Mouse (Mus musculus) left cerebral cortex, adult 8-10 months (tissue): ENCODE measurements at regions not wholly inside any gene's neighbourhood (a gene's known extent, or its start where the extent isn't known, plus 50 kb on each side); places are given as distances from the start of the nearest gene placed in this dataset.
"Not testable (repeated sequence)": the region's sequence is repeated elsewhere in the genome, so short reads cannot be mapped to it uniquely, and the experiment has no call there.

Experiments used
- DNase-seq, 2 experiments: peaks; one replicate each; pipeline ENCODE4 v3.0.0; 2022; ENCODE audit warnings: low spot score in 2 of 2

DNA sequence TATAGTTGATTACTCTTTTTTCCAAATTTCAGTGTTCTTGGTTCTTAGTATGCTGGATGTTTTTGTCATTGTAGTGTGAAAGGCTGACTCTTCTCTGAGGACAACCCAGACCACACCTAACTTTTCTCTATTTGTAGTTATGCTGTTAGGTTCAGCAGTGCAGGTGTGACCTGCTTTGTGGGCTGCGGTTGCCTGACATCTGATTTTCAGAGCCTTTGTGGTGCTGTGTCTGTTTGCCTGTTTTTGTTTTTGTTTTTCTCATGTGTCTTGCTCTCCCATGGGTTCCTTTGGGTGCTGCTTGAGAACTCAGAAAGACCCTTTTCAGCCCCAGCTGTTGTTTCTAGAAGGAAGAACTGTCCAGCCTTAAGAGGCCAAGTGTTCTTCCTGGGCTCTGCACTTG is 52.0 kb upstream of the Trpm1 start:
- no peak for DNase-seq

DNA sequence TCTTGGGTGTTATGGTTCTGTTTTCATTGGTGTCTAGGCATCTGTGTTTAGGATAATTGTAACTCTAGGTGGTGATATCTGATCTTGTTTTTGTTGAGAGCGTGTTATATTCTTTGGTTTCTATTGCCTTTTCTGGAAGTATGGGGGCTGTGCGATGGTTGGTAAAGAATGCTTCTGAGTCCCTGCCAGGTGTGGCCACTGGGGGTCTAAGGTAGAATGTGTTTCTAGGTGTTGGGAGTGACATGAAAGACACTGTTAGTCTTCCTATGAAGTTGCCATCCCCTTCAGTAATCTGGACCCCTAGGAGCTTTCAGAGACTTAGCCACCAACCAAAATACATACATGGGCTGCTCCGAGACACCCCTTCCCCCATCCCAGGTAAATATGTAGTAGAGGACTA is 54.0 kb upstream of the Trpm1 start:
- no peak for DNase-seq

DNA sequence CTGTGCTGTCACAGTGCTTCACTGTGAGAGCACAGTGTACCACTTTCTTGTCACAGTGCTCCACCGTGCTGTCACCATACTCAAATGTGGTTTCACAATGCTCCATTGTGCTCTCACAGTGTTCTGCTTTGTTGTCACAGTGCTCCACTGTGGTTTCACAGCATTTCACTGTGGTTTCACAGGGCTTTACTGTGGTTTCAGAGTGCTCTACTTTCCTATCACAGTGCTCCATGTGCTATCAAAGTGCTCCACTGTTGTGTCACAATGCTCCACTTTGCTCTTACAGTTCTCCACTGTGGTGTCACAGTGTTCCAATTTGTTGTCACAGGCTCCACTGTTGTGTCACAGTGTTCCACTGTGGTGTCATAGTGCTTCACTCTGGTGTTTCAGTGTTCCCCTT is 63.6 kb upstream of the Trpm1 start:
- no peak for DNase-seq

DNA sequence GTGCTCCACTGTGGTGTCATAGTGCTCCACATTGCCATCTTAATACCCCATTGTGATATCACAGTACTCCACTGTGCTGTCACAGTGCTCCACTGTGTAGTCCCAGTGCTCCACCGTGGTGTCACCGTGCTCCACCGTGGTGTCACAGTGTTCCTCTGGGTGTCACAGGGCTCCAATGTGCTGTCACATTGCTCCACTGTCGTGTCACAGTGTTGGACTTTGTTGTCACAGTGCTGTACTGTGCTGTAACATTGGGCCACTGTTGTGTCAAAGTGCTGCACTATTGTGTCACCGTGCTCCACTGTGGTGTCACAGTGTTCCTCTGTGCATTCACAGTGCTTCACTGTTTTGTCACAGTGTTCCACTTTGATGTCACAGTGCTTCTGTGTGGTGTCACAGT is 64.6 kb upstream of the Trpm1 start:
- DNase-seq, result no peak

DNA sequence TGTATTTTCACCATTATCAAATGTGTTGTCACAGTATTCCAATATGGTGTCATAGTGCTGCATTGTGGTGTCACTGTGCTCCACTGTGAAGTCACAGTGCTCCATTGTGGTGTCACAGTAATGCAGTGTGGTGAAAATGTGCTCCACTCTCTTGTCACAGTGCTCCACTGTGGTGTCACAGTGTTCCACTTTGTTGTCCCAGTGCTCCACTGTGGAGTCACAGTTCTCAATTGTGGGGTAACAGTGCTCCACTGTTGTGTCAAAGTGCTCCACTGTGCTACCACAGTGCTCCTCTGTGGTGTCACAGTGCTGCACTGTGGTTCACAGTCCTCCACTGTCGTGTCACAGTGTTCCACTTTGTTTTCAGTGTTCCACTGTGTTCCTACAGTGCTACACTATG is 69.7 kb upstream of the Trpm1 start:
- DNase-seq, result not testable (repeated sequence)

DNA sequence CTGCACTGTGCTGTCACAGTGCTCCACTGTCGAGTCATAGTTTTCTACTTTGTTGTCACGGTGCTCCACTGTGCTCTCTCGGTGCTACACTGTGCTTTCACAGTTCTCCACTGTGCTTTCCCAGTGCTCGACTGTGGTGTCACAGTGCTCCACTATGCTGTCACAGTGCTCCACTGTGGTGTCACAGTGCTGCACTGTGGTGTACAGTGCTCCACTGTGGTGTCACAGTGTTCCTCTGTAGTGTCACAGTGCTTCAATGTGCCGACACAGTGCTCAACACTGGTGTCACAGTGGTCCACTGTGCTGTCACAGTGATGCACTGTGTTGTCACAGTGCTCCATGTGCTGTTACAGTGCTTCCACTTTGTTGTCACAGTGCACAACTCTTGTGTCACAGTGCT is 71.0 kb upstream of the Trpm1 start:
- DNase-seq, result no peak

DNA sequence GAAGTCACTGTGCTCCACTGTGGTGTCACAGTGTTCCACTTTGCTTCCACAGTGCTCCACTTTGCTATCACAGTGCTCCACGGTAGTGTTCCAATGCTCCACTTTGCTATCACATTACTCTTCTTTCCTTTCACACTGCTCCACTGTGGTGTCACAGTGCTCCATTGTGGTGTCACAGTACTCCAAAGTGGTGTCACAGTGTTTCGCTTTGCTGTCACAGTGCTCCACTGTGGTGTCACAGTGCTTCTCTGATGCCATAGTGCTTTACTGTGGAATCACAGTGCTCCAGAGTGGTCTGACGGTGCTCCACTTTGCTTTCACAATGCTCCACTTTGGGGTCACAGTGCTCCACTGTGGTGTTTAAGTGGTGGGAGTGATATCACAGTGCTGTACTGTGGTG is 71.4 kb upstream of the Trpm1 start:
- DNase-seq, result no peak

DNA sequence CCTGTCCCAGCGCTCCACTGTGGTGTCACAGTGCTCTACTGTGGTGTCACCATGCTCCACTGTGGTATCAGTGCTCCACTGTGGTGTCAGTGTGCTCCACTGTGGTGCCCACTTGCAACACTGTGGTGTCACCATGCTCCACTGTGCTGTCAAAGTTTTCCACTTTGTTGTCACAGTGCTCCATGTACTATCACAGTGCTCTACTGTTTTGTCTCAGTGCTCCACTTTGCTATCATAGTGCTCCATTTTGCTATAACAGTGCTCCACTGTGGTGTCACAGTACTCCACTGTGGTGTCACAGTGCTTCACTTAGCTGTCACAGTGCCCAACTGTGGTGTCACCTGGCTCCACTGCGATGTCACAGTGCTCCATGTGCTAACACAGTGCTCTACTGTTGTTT is 72.0 kb upstream of the Trpm1 start:
- DNase-seq, result no peak

DNA sequence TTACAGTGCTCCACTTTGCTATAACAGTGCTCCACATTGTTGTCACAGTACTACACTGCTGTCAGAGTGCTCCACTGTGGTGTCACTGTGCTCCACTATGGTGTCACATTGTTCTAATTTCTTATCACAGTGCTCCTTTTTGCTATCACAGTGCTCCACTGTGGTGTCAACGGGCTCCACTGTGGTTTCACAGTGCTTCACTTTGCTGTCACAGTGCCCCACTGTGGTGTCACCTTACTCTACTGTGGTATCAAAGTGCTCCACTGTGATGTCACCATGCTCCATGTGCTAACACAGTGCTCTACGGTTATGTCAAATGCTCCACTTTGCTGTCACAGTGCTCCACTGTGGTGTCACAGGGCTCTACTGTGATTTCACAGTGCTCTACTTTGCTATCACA is 72.6 kb upstream of the Trpm1 start:
- no peak for DNase-seq

DNA sequence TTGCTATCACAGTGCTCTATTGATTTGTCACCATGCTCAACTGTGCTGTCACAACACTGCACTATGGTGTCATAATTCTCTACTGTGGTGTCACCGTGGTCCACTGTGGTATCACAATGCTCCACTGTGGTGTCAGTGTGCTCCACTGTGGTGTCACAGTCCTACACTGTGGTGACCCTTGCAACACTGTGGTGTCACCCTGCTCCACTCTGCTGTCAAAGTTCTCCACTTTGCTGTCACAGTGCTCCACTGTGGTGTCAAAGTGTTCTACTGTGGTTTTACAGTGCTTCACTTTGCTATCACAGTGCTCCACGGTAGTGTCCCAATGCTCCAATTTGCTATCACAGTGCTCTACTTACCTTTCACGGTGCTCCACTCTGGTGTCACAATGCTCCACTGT is 74.3 kb upstream of the Trpm1 start:
- no peak for DNase-seq

DNA sequence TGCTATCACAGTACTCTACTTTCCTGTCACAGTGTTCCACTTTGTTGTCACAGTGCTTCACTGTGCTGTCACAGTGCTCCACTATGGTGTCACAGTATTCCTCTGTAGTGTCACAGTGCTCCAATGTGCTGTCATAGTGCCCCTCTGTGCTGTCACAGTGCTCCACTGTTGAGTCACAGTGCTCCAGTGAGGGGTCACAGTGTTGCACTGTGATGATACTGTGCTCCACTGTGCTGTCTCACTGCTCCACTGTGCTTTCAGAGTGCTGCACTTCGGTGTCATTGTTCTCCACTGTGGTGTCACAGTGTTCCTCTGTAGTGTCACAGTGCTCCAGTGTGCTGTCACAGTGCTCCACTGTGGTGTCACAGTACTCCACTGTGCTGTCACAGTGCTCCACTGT is 75.0 kb upstream of the Trpm1 start:
- DNase-seq, result no peak

DNA sequence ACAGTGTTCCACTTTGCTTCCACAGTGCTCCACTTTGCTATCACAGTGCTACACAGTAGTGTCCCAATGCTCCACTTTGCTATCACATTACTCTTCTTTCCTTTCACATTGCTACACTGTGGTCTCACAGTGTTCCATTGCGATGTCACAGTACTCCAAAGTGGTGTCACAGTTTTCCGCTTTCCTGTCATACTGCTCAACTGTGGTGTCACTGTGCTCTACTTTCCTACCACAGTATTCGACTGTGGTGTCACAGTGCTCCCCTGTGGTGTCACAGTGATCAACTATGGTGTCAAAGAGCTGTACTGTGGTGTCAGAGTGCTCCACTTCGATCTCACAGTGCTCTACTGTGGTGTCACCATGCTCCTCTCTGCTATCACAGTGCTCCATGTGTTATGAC is 76.1 kb upstream of the Trpm1 start:
- peak in 1 of 2 experiments; percentile 1 for DNase-seq

DNA sequence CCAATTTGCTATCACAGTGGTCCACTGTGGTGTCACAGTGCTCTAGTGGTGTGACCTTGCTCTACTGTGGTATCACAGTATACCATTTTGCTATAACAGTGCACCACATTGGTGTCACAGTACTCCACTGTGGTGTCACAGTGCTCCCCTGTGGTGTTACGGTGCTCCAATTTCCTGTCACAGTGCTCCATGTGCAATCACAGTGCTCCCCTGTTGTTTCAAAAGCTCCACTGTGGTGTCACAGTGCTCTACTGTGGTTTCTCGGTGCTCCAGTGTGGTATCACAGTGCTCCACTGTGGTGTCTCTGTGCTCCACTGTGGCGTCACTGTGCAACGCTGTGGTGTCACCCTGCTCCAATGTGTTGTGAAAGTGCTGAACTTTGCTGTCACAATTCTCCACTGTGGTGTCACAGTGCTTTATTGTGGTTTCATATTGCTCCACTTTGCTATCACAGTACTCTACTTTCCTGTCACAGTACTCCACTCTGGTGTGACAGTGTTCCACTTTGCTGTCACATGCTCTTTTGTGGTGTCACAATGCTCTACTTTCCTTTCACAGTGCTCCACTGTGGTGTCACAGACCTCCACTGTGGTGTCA is 76.8 kb upstream of the Trpm1 start:
- no peak for DNase-seq

DNA sequence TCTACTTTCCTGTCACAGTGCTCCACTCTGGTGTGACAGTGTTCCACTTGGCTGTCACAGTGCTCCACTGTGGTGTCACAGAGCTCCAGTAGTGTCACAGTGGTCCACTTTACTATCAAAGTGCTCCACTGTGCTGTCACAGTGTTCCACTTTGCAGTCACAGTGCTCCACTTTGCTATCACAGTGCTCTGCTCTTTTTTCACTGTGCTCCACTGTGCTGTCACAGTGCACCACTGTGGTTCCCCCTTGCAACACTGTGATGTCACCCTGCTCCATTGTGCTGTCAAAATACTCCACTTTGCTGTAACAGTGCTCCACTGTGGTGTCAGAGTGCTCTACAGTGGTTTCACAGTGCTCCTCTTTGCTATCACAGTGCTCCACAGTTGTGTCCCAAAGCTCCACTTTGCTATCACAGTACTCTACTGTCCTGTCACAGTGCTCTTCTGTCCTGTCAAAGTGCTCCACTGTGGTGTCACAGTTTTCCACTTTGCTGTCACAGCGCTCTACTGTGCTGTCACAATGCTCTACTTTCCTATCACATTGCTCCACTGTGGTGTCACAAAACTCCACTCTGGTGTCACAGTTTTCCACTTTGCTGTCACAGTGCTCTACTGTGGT is 77.8 kb upstream of the Trpm1 start:
- DNase-seq, result no peak

DNA sequence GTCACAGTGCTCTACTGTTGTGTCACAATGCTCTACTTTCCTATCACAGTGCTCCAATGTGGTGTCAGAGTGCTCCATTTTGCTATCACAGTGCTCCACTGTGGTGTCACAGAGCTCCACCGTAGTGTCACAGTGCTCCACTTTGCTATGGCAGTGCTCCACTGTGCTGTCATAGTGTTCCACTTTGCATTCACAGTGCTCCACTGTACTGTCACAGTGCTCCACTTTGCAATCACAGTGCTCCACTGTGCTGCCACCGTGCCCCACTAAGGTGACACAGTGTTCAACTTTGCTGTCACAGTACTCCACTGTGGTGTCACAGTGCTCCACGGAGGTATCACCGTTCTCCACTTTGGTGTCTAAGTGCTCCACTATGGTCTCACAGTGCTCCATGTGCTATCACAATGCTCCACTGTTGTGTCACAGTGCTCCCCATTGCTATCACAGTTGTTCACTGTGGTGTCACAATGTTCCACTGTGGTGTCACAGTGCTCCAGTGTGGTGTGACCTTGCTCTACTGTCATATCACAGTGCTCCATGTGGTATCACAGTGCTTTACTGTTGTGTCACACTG is 78.9 kb upstream of the Trpm1 start:
- no peak for DNase-seq

DNA sequence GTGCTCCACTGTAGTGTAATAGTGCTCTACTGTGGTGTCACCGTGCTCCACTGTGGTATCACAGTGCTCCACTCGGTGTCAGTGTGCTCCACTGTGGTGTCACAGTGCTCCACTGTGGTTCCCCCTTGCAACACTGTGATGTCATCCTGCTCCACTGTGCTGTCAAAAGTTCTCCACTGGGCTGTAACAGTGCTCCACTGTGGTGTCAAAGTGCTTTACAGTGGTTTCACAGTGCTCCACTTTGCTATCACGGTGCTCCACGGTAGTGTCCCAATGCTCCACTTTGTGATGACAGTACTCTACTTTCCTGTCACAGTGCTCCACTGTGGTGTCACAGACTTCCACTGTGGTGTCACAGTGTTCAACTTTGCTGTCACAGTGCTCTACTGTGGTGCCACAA is 79.4 kb upstream of the Trpm1 start:
- no peak for DNase-seq

DNA sequence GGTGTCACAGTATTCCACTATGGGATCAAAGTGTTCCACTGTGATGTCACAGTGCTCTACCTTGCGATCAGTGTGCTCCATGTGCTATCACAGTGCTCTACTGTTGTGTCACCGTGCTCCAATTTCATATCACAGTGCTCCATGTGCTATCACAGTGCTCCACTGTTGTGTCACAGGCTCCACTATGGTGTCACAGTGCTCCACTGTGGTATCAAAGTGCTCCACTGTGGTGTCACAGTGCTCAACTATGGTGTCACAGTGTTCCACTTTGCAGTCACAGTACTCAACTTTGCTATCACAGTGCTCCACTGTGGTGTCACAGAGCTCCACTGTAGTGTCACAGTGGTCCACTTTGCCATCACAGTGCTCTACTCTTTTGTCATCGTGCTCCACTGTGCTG is 79.9 kb upstream of the Trpm1 start:
- DNase-seq, result no peak

DNA sequence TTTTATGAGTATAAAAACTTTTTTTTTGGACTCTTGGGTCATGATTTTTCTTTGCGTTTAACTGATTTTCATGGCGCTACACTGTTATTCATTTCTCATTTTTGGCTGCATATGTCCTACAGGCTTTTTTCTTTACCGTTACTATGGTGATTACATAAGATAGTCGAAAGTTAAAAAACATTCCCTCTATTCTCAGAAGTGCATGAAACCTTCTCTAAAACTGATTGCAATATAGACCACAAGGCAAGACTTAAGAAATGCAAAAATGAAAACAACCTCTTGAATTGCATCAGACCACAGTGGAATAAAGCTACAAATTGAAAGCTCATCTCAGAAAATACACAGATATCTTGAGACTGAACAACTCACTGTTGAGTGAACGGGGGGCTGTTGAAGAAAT is 82.7 kb upstream of the Trpm1 start:
- DNase-seq, result no peak

DNA sequence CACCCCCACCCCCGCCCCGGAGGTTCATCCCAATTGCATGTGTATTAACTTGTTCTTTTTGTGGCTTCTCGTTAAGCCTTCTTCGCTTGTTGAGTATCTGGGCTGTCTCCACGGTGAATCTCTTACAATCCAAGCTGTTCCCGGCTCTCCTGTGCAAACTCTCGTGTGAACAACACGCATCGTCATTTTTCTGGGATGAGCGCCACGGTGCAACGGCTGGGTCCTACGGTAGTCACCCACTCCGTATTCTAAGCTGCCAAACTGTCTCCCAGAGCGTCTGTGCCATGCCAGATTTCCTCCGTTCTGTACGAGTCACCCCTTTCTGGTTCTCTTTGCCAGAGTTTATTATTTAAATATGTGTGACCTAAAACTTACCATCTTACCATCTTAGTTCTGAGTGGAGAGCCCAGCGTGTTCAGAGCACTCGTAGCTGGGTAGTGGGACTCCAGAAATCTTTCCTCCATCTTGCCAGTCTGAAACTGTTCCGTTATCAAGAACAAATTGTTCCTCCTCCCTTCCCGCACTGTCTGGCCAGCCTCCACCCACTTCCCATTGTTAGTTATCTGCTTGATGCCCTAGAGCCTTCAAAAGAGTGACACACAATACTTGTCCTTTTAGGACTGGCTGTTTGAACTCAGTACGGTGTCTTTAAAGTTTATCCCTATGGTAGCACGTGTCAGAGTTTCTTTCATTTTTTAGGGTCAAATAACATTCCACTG is 87.9 kb upstream of the Trpm1 start:
- DNase-seq, result peak; percentile 62 to 91

DNA sequence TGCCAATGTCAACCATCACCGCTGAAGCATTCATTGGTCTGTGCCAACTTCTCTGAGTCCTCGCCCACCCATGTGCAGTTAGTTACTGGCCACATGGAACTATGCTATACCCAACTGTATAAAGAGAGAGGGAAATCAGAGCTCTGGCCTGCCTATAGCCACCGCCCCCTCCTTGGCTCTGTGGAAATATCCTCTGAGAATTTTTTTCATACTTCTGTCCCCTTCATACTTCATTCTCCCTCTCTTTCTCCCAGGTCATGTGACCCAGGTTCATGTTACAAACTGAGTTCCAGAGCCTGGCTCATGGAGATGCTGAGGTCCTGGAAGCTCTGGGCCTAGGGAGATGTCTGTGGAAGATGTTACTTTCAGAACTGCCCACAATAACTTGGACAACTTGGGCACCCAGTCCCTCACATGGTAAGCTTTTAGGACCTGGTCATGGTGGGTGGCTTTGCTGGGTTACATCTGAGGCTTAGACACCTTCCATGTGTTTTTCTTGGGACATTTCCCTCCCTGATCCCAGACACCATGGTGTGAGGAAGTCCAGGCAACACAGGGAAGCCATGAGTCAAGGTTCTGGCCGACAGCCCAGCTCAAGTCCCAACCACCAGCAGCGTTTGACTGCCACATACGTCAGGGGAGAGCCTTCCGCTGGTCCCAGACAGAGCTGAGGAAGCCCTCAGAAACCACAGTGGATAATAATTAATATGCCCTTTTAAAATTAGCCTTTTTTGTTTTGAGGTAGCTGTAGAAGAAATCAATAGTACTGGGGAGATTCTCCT is 89.0 kb upstream of the Trpm1 start:
- DNase-seq, result peak in 1 of 2 experiments; percentile 56

DNA sequence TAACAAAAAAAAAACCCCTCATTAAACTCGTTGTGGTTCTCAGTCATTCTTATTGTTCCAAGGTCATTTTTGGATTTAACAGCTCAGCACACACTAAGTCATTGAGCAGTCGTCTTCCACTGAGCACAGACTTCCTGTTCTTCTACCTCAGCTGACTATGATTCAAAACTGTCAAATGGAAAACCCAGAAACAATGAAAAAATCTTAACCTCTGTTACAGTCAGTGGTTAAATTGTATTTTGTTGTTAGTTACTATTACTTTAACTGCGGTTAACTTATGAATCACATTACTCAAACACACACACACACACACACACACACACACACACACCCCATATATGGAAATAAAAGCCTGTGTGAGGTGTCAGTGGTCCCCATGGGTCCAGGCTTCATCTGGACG is 92.5 kb upstream of the Trpm1 start:
- no peak for DNase-seq

DNA sequence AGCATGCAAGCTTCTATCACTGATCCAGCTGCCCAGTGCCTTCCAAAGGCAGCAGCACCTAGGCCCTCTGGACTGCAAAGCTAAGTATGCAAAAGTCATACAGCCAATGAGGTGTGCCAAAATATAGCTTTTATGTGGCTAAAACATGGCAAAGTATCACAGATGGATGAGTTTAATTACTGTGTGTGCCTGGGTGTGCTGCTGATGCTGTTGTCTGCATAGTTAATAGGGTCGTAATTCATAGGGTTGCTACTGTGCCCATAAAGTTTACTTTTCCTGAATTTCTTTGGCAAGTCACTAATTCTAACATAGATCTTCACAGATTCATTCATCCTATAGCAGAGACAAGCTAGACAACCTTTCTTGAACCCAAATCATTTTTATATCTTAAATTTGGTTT is 93.1 kb upstream of the Trpm1 start:
- DNase-seq, result no peak
